In the genomic region with DNA sequence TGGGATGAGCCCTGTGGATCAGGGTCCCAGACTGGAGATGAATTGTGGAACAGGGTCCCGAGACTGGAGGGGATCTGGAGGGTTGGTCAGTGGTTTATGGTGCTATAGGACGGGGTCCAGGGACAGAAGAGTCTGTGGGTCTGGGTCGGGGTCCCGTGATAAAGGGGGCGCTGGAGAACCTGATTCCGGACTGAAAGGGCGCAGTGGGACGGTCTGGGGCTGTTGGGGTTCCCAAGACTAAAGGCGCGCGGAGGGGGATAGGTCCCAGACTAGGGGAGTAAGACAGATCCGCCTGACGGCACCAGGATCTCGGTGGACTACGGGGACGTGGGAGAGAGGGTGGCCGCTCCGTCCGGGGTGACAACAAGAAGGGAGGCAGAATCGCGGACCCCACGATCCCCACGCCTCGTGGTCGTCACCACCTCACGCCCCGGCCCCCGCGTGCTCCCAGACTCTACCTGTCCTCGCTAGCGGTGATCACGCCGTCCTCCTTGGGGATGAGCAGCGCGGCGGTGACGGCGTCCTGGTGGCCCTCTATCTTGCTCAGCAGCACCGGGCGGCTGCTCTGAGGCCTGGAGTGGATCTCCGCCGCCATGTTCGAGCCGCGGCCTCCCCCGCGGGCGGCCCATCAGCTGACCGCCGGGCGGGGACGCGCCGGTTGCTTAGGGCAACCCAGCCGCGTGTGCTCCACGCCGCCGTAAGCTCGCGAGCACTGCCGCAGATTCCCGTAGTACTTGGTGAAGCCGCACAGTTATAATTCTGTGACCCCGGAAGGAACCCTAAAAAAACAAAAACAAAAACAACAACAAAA, we compare ENCODE assay signal across 8 mouse cellular contexts. TPM values are rescaled to one million over a fixed set of nuclear protein-coding genes. Genes with fewer than 3 reads are reported as not detected.
DNase-seq lines count a peak whose midpoint lies in the region; ATAC-seq and TF ChIP-seq lines count a peak whose summit lies in the region.

No protein-coding gene starts in this region.

- H3K9me3 ChIP-seq in hindbrain, embryonic 13.5 days, result no peaks in the 10 kb centered on the region

- TF ChIP-seq CTCF in Patski (IDR thresholded peaks at IDR 0.05), result no peak

- POLR2A ChIA-PET in Patski (lab: Charles Lee), result interaction anchor here (1.1 to 1.2 kb wide), 2 partner anchors 14 to 21 kb away, joined by 4 to 5 read pairs; partner anchors contain the start of gene Mrpl44

- CTCF ChIA-PET in Patski (lab: Charles Lee), result no interaction called here

- peak overlapping the region; percentile 83 for H3K4me3 ChIP-seq in hindbrain, embryonic 13.5 days

- ATAC-seq in Patski, result peak; percentile 96
- peak; percentile 96 for ATAC-seq in hindbrain, embryonic 13.5 days (ENCODE audit: low FRiP score)

- under 1% methylated on average over 53 of the region's 65 CpGs for WGBS in hindbrain, embryonic 13.5 days

- H3K27me3 ChIP-seq in Patski, result peaks cover under 1% of the 10 kb centered on the region
- H3K27me3 ChIP-seq in hindbrain, embryonic 13.5 days, result no peaks in the 10 kb centered on the region

- no peaks in the 10 kb centered on the region for H3K36me3 ChIP-seq in hindbrain, embryonic 13.5 days

- peak overlapping the region; percentile 69 for H3K27ac ChIP-seq in hindbrain, embryonic 13.5 days

- in situ Hi-C loops in Patski (cut with MboI; ENCODE audit: low pct_unique_long_range_greater_than_20kb), result no loop called here

- peak overlapping the region; percentile 95 for H3K4me2 ChIP-seq in hindbrain, embryonic 13.5 days

- H3K9ac ChIP-seq in hindbrain, embryonic 13.5 days, result peak overlapping the region; percentile 92

- no peak for DNase-seq in Patski (ENCODE audit: low read depth, low spot score)
- peak; percentile 88 to 92 for DNase-seq in cerebellum, postnatal 10 days
- DNase-seq in frontal cortex, postnatal 14 days (ENCODE audit: low spot score in 2 of 2), result peak; percentile 54 to 69
- DNase-seq in layer of hippocampus, postnatal 25 days (ENCODE audit: extremely low spot score in 1 of 2, low spot score in 1 of 2), result peak; percentile 72 to 77
- peak; percentile 86 for DNase-seq in lung, postnatal 25 days (ENCODE audit: low spot score)
- peak; percentile 92 for DNase-seq in retina, embryonic 14.5 days (ENCODE audit: low spot score)
- peak; percentile 59 to 72 for DNase-seq in thymus, postnatal 36 days

- peaks cover 46% of the 10 kb centered on the region for H3K4me1 ChIP-seq in hindbrain, embryonic 13.5 days (replicated peaks)

RNA-seq across cellular contexts. Expression of gene Mrpl44, which starts 14.5 kb away (rescaled TPM):
- polyA plus RNA-seq in Patski (2021), result 40.0 TPM
- 46.2 and 47.9 TPM in 2 replicates for polyA plus RNA-seq in hindbrain, embryonic 13.5 days (2015; fragmentation: Nextera tagmentation; extraction: Ambion mirVana)
- total RNA-seq in layer of hippocampus, postnatal 25 days (2021), result 10 to 100 TPM; 27.8 to 27.9 TPM

RNA-seq across cellular contexts. Expression of gene Wdfy1, which starts 14.6 kb away (rescaled TPM):
- 37.1 TPM for polyA plus RNA-seq in Patski (2021)
- polyA plus RNA-seq in hindbrain, embryonic 13.5 days (2015; fragmentation: Nextera tagmentation; extraction: Ambion mirVana), result 112 and 116 TPM in 2 replicates
- total RNA-seq in layer of hippocampus, postnatal 25 days (2021), result 10 to 100 TPM; 35.8 to 41.3 TPM
